Mouse (Mus musculus) MEL (cell line): ENCODE results near the gene Rab3gap2.

Experiments
- CTCF ChIP-seq, 3 experiments: IDR thresholded peaks in 2 of 3; conservative IDR thresholded peaks in 1 of 3; 2 replicates each; pipeline ENCODE4 v1.5.1; 2011 to 2012; ENCODE audit warnings: low read length in 3 of 3, low read depth in 2 of 3, mild to moderate bottlenecking in 2 of 3, improper control_type of control experiment in 1 of 3, inconsistent platforms in 1 of 3, mixed read lengths in 1 of 3, moderate library complexity in 1 of 3; ENCODE audit not compliant: control insufficient read depth in 1 of 3, insufficient read depth in 1 of 3, poor library complexity in 1 of 3, severe bottlenecking in 1 of 3
- GATA1 ChIP-seq: IDR thresholded peaks from 2 replicates; pipeline ENCODE4 v1.6.1; 2011; ENCODE audit warnings: low read depth, low read length, improper control_type of control experiment
- POLR2AphosphoS2 ChIP-seq: IDR thresholded peaks from 2 replicates; pipeline ENCODE4 v1.6.1; 2011; ENCODE audit warnings: low read length, improper control_type of control experiment
- USF1 ChIP-seq: IDR thresholded peaks from 2 replicates; pipeline ENCODE4 v1.6.1; 2014; ENCODE audit warnings: low read depth, mild to moderate bottlenecking, inconsistent platforms, low read length, improper control_type of control experiment, moderate library complexity

DNA sequence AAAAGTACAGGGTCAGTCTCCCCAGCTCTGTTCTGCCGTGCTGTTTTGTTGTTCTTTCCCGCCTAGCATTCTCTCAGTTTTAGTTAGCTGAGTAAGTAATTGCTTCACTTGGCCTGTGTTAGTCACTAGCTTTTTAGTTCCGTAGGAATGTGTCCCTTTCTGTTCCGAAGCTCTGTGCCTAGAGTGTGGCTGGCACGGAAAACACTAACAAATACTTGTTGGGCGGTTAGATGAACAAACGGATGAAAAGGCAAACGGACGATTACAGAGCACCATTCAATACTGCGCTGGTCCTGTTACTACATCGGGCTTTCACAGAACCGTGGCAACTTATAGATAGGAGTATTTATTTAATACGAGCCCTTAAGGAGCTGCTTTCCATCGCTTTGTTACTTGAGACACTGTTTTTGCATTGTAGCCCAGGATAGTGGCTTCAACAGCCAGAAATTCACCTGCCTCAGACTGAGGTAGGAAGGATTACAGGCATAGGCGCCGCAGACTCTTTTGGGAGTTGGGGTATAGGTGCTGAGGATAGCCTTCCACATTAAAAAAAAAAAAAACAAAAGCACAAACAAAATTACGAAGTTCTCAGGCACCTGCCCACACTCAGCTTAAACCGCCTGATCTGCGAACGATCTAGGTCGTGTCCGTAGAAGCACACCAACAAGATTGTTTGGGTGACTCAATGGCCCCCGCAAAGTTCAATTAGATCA is 565 bp upstream of the Rab3gap2 start:
- TF ChIP-seq CTCF (IDR thresholded peaks at IDR 0.05 in 2 of 3, conservative IDR thresholded peaks at IDR 0.05 in 1 of 3; ENCODE audit: control insufficient read depth in 1 of 3, insufficient read depth in 1 of 3, low read depth in 2 of 3, low read length in 3 of 3, poor library complexity in 1 of 3, severe bottlenecking in 1 of 3), result no peak
- TF ChIP-seq USF1, result no peak
- no peak for TF ChIP-seq POLR2AphosphoS2
- no peak for TF ChIP-seq GATA1
